Mouse (Mus musculus) kidney, adult 2 months (tissue): ENCODE measurements around the gene Trh.

Source experiments
- CTCF ChIP-seq: fragments of 200-500 bp; conservative IDR thresholded peaks from 2 replicates; pipeline ENCODE4 v1.5.1; 2011; ENCODE audit warnings: low read depth, mild to moderate bottlenecking, control low read depth, low read length, moderate library complexity, mixed read lengths; ENCODE audit not compliant: insufficient read depth, insufficient read length
- POLR2A ChIP-seq: fragments of 200-500 bp; IDR thresholded peaks from one replicate; pipeline ENCODE4 v1.6.1; 2011; ENCODE audit warnings: low read depth, low read length, control low read depth

DNA sequence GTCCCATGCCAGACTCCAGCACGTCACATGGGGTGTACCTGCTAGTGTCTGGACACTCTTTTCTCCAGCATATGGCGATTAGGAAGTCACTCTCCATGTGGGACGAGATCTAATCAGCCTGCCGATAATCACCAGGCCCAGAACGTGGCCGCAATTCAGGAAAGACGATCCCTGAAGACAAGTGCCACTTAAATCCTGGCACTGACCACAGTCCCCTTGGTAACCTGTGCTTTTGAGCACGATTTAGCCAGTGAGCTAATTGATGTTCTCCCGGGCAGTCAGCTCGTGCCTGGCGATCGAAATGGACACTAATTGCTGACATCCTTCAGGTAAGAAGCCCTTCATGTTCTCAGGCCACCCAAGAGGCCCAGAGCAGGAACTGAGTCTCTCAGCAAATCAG lies 9.4 kb downstream of the Trh start:
- TF ChIP-seq CTCF (no peak), POLR2A (no peak)
